In the genomic region with DNA sequence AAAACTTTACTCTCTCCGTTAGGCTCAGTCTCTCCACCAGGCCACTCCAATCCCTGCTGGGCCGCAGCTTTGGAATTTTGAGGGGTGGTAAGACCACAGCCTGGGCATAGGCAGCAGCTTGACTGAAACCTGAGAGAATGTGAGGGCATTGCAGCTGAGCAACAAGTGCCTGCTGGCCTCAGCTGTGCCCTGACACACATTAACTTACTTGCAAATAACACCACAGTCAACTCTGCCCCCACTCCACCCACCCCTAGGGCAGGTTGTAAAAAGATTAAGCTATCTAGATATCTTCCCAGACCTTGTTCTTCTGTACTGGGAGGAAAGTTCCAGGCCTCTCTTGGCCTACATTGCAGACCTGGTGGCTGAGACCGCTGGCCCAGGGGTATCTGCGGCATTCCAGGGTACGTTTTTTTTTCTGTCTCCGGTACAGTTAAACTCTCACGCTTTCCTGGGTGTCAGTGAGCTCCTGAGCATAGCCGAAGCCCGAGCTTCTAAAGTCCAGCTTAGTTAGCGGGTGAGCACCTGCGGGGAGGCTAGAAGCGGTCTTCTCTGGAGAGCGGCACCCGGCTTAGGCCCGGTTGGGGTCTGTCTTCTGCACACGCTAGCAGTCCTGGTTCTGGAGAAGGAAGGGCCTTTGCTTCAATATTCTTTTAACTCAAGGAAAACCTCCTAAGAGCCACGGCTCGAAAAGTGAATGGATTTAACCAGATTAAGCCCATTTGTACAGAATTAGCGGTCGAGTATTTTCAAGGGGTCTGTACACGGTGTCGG, we compare ENCODE assay signal across 10 mouse cellular contexts. TPM values are rescaled to one million over a fixed set of nuclear protein-coding genes. Genes with fewer than 3 reads are reported as not detected.
DNase-seq lines count a peak whose midpoint lies in the region; ATAC-seq and TF ChIP-seq lines count a peak whose summit lies in the region.
"Had no signal": no experiment of that assay in that cellular context is flagged by ENCODE, and none has a peak within 500 bp of the region (broad histone marks: within the 10 kb centered on the region; RNA-seq: fewer than 3 reads in every experiment).

No protein-coding gene starts in this region.

- DNase-seq in ZHBTc4 (ENCODE audit: low read depth, low spot score) = peak; percentile 45
- peak; percentile 47 for DNase-seq in forebrain, embryonic 10.5 days (ENCODE audit: extremely low spot score, low spot score)
- DNase-seq in cerebellum, adult 9-10 months = no peak
- no peak for DNase-seq in adrenal gland, adult 18-20 months (ENCODE audit: low spot score in 2 of 2)
- no peak for DNase-seq in T-cell, adult 2 months (ENCODE audit: low spot score)

- H3K27me3 ChIP-seq in forebrain, embryonic 10.5 days (ENCODE audit: poor library complexity, severe bottlenecking) = peaks cover 98% of the 10 kb centered on the region
- H3K27me3 ChIP-seq in intestine, postnatal 0 days (replicated peaks; ENCODE audit: control insufficient read depth, insufficient read depth, low read length) = peaks cover 95% of the 10 kb centered on the region
- peaks cover 54% of the 10 kb centered on the region for H3K27me3 ChIP-seq in midbrain, embryonic 15.5 days (replicated peaks)
- peaks cover 96% of the 10 kb centered on the region for H3K27me3 ChIP-seq in heart, embryonic 12.5 days (replicated peaks)

- H3K4me2 ChIP-seq in intestine, postnatal 0 days (replicated peaks; ENCODE audit: low read depth) = peak overlapping the region; percentile 59; the same call in 1 of the 2 replicates
- peak overlapping the region; percentile 94 for H3K4me2 ChIP-seq in midbrain, embryonic 15.5 days
- no peak overlapping the region for H3K4me2 ChIP-seq in heart, embryonic 12.5 days

- no peak for TF ChIP-seq CTCF in intestine, postnatal 0 days (IDR thresholded peaks at IDR 0.05; ENCODE audit: low read depth)

- peaks cover 78% of the 10 kb centered on the region for H3K4me1 ChIP-seq in forebrain, embryonic 10.5 days
- peaks cover 4% of the 10 kb centered on the region; the same call in 1 of the 2 replicates for H3K4me1 ChIP-seq in intestine, postnatal 0 days (replicated peaks; ENCODE audit: control insufficient read depth, insufficient read depth, low read length)
- H3K4me1 ChIP-seq in midbrain, embryonic 15.5 days = peaks cover 68% of the 10 kb centered on the region
- H3K4me1 ChIP-seq in heart, embryonic 12.5 days (replicated peaks) = peaks cover 47% of the 10 kb centered on the region

- no peak overlapping the region for H3K9ac ChIP-seq in intestine, postnatal 0 days (ENCODE audit: low read depth, low read length)
- H3K9ac ChIP-seq in midbrain, embryonic 15.5 days = peak overlapping the region; percentile 29; the same call in 1 of the 2 replicates
- H3K9ac ChIP-seq in heart, embryonic 12.5 days = no peak overlapping the region

- ATAC-seq in intestine, postnatal 0 days = peak; percentile 25; the same call in 1 of the 2 replicates
- ATAC-seq in midbrain, embryonic 15.5 days (replicated peaks) = no peak
- no peak for ATAC-seq in heart, embryonic 12.5 days (ENCODE audit: insufficient number of reproducible peaks, low FRiP score)

- peak overlapping the region; percentile 71 for H3K4me3 ChIP-seq in forebrain, embryonic 10.5 days
- H3K4me3 ChIP-seq in intestine, postnatal 0 days (ENCODE audit: low read depth, low read length) = peak overlapping the region; percentile 35; the same call in 1 of the 2 replicates
- H3K4me3 ChIP-seq in midbrain, embryonic 15.5 days = peak overlapping the region; percentile 48
- no peak overlapping the region for H3K4me3 ChIP-seq in heart, embryonic 12.5 days

- WGBS in forebrain, embryonic 10.5 days = under 1% methylated on average over 22 of the region's 22 CpGs
- 7% methylated on average over 22 of the region's 22 CpGs for WGBS in intestine, postnatal 0 days
- WGBS in midbrain, embryonic 15.5 days = 5% methylated on average over 22 of the region's 22 CpGs
- WGBS in heart, embryonic 12.5 days = 7% methylated on average over 22 of the region's 22 CpGs

- peak overlapping the region; percentile 94 for H3K27ac ChIP-seq in forebrain, embryonic 10.5 days
- H3K27ac ChIP-seq in intestine, postnatal 0 days (ENCODE audit: low read depth, low read length) = no peak overlapping the region
- H3K27ac ChIP-seq in midbrain, embryonic 15.5 days = no peak overlapping the region
- no peak overlapping the region for H3K27ac ChIP-seq in heart, embryonic 12.5 days (ENCODE audit: poor library complexity, severe bottlenecking)

- H3K9me3 ChIP-seq in forebrain, embryonic 10.5 days = no peaks in the 10 kb centered on the region
- H3K9me3 ChIP-seq in intestine, postnatal 0 days (ENCODE audit: control insufficient read depth) = no peaks in the 10 kb centered on the region
- no peaks in the 10 kb centered on the region for H3K9me3 ChIP-seq in midbrain, embryonic 15.5 days
- H3K9me3 ChIP-seq in heart, embryonic 12.5 days (replicated peaks) = no peaks in the 10 kb centered on the region

- peaks cover 8% of the 10 kb centered on the region for H3K36me3 ChIP-seq in forebrain, embryonic 10.5 days (replicated peaks)
- H3K36me3 ChIP-seq in intestine, postnatal 0 days (ENCODE audit: control insufficient read depth, insufficient read depth) = no peaks in the 10 kb centered on the region
- H3K36me3 ChIP-seq in midbrain, embryonic 15.5 days (replicated peaks) = no peaks in the 10 kb centered on the region
- H3K36me3 ChIP-seq in heart, embryonic 12.5 days = no peaks in the 10 kb centered on the region

RNA-seq across cellular contexts. Expression of a gene that starts 1.8 kb away (rescaled TPM):
- 24.8 and 26.1 TPM in 2 replicates for polyA plus RNA-seq in forebrain, embryonic 10.5 days (2016; fragmentation: Nextera tagmentation; extraction: Ambion mirVana)
- polyA plus RNA-seq in intestine, postnatal 0 days (2015; fragmentation: Nextera tagmentation; extraction: Ambion mirVana) = not detected in 2 replicates
- 16.1 and 17.2 TPM in 2 replicates for polyA plus RNA-seq in midbrain, embryonic 15.5 days (2015; fragmentation: Nextera tagmentation; extraction: Ambion mirVana)
- total RNA-seq in adrenal gland, adult 18-20 months (2021) = under 1 TPM in 1 of 2 experiments, not detected in 1; 0.16 TPM
- 0.19 and 0.42 TPM in 2 replicates for polyA plus RNA-seq in heart, embryonic 12.5 days (2016; fragmentation: Nextera tagmentation; extraction: Ambion mirVana)
- total RNA-seq: MEL had no signal
- polyA plus RNA-seq: small intestine, adult 2 months had no signal

Comparison
In these comparisons a context has a peak if more than half of its experiments do, and no peak if none do; other contexts are left out.
1. DNase-seq: peak in ZHBTc4 (single experiment) and forebrain, embryonic 10.5 days (single experiment); none in cerebellum, adult 9-10 months (single experiment), adrenal gland, adult 18-20 months (0 of 2) and T-cell, adult 2 months (single experiment).
2. RNA of a gene that starts 1.8 kb away (polyA plus RNA-seq): 24.8 to 26.1 TPM in forebrain, embryonic 10.5 days and 16.1 to 17.2 TPM in midbrain, embryonic 15.5 days; 0.19 to 0.42 TPM in heart, embryonic 12.5 days and not detected in intestine, postnatal 0 days; every median in the first group is over 10 times any median in the second.